Mouse (Mus musculus): ENCODE results near the gene Dennd4c. TPM values are rescaled to one million over a fixed set of nuclear protein-coding genes. Genes with fewer than 3 reads are reported as not detected.

Dennd4c gene
- total RNA-seq, 4 experiments from 2014 or later: 28.9 to 36.6 (median 34.0) TPM

GRCm38 (mm10) chr4:86882413-86882812 lies 134.1 kb downstream of the Dennd4c start:
- no peak for DNase-seq (ENCODE audit: low spot score in 2 of 2)

GRCm38 (mm10) chr4:86884945-86885344 lies 136.6 kb downstream of the Dennd4c start:
- DNase-seq (ENCODE audit: low spot score in 2 of 2): no peak

DNA sequence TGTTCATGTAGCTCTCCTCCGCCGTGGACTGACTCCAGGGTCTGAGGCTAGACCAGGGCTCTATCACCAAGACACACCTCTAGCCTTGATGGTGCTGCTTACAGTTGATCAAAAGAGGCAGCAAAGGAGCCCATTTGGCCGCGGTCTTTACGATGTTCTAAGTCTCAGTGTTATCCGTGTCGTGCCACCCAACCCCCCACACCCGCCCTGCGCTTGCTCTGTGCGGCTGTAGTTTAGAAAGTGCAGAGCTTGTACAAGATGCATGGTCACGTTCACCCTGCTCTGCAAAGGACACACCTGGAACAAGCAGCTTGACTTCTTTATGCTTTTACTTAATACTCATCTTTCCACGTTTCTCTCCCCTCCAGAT lies 137.4 kb downstream of the Dennd4c start:
- no peak for DNase-seq (ENCODE audit: low spot score in 2 of 2)

GRCm38 (mm10) chr4:86886160-86886878 lies 138.0 kb downstream of the Dennd4c start:
- DNase-seq (ENCODE audit: low spot score in 2 of 2): no peak

DNA sequence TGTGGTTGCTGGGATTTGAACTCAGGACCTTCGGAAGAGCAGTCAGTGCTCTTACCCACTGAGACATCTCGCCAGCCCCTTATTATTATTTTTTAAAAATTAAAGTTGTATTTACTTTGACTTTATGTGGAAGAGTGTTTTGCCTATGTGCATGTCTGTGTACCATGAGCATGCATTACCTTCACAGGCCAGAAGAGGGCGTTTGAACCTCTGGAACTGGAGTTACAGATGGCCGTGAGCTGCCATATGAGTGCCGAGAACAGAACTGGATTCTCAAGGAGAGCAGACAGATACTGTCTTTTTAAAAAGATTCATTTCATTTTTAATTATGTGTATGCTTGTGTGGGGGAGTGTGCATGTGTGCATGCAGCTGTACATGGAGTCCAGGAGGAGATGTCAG lies 139.5 kb downstream of the Dennd4c start:
- DNase-seq (ENCODE audit: low spot score in 2 of 2): no peak

DNA sequence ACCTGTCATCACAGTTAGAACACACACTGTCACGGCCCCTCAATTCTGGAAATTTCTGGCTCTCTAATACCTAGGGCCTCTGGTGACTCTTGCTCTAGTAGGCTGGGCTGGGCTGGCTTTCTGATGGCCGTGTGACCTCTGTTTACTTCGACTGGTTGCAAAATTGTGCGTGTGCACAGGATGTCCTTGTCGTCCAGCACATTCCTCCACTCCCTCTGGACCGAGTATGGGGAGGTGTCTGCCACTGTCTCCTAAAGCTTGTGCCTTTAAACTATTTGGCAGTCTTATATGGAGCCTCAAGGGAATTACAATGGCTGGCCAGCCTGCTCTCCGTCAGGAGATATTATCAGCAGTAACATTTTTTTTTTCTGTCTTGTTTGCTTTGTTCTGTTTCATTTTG lies 149.1 kb downstream of the Dennd4c start:
- no peak for DNase-seq (ENCODE audit: low spot score in 2 of 2)

- no peak for DNase-seq (ENCODE audit: low spot score in 2 of 2)
These were observed 150.6 kb downstream of the Dennd4c start for GRCm38 (mm10) chr4:86898791-86899474.

Other genes with a start within 250 kb of the Dennd4c start
- not detected for gene Saxo1, start 190.2 kb upstream of the Dennd4c start, total RNA-seq (2022)
- 10 to 100 TPM; 48.4 to 50.9 (median 50.4) TPM for gene Rraga, start 172.9 kb upstream of the Dennd4c start, total RNA-seq (2022)
- gene Haus6, start 136.5 kb upstream of the Dennd4c start, total RNA-seq (2022): 1 to 10 TPM; 6.1 to 9.4 (median 6.6) TPM
- 10 to 100 TPM; 42.1 to 59.5 (median 52.5) TPM for gene Plin2, start 78.5 kb upstream of the Dennd4c start, total RNA-seq (2022)
- 100 to 1,000 TPM; 382 to 465 (median 415) TPM for gene Rps6, start 108.9 kb downstream of the Dennd4c start, total RNA-seq (2022)
- gene Acer2, start 125.8 kb downstream of the Dennd4c start, total RNA-seq (2022): 1 to 10 TPM in 3 of 4 experiments, under 1 TPM in 1; 0.89 to 3.0 (median 2.2) TPM